8 mouse cellular contexts compared by ENCODE assay signal in genomic region chr5:115300792-115301614, GRCm38 (mm10). TPM values are rescaled to one million over a fixed set of nuclear protein-coding genes. Genes with fewer than 3 reads are reported as not detected.
A peak's percentile ranks its signal among the peaks of the same experiment; 100 is the strongest.
DNase-seq lines count a peak whose midpoint lies in the region; ATAC-seq lines count a peak whose summit lies in the region.

Gene Dynll1 (minus strand): TSS chr5:115300999.

- H3K27ac ChIP-seq in hindbrain, embryonic 12.5 days: peak within 1 kb of the TSS; percentile 95

- peak within 1 kb of the TSS; percentile 89 for H3K4me3 ChIP-seq in hindbrain, embryonic 12.5 days

- H3K9ac ChIP-seq in hindbrain, embryonic 12.5 days: peak within 1 kb of the TSS; percentile 90

- WGBS in hindbrain, embryonic 12.5 days: under 1% methylated on average over 63 of the region's 66 CpGs

- DNase-seq in Muller cell, postnatal 12 days (ENCODE audit: inconsistent ontology term): peak; percentile 98
- peak; percentile 98 for DNase-seq in cerebellum, adult 9-11 months
- DNase-seq in frontal cortex, postnatal 10 days (ENCODE audit: low spot score in 2 of 2): peak; percentile 97 to 100
- peak; percentile 100 for DNase-seq in layer of hippocampus, postnatal 14 days (ENCODE audit: low spot score in 2 of 2)
- DNase-seq in lung, postnatal 14 days: peak; percentile 100
- peak; percentile 99 for DNase-seq in retina, adult 2 months (ENCODE audit: low read depth, low spot score)
- DNase-seq in thymus, postnatal 36 days: peak; percentile 99 to 100

- H3K4me1 ChIP-seq in hindbrain, embryonic 12.5 days: peaks cover 25% of the 10 kb centered on the region

- H3K36me3 ChIP-seq in hindbrain, embryonic 12.5 days: peaks cover 31% of the 10 kb centered on the region

- H3K4me2 ChIP-seq in hindbrain, embryonic 12.5 days (replicated peaks): peak within 1 kb of the TSS; percentile 65

- ATAC-seq in hindbrain, embryonic 12.5 days (ENCODE audit: low FRiP score): peak; percentile 98

- H3K27me3 ChIP-seq in hindbrain, embryonic 12.5 days: peaks cover 7% of the 10 kb centered on the region

- no peaks in the 10 kb centered on the region for H3K9me3 ChIP-seq in hindbrain, embryonic 12.5 days (replicated peaks)

RNA-seq across cellular contexts. Expression of gene Dynll1, which starts in this region (rescaled TPM):
- polyA plus RNA-seq in hindbrain, embryonic 12.5 days (2016; fragmentation: Nextera tagmentation; extraction: Ambion mirVana): 1,295 and 1,383 TPM in 2 replicates
- total RNA-seq in layer of hippocampus, postnatal 14 days (2021): 100 to 1,000 TPM; 770 to 901 TPM

Comparison
In these comparisons a context has a peak if more than half of its experiments do, and no peak if none do; other contexts are left out.
1. Peak in every context shown above with its lines: DNase-seq, ATAC-seq, H3K4me3 ChIP-seq and H3K27ac ChIP-seq.